Mouse (Mus musculus): Measurements from ENCODE around the gene Serinc2. TPM values are rescaled to one million over a fixed set of nuclear protein-coding genes. Genes with fewer than 3 reads are reported as not detected.
A peak's percentile ranks its signal among the peaks of the same experiment; 100 is the strongest.

The Serinc2 gene
- polyA plus RNA-seq, 1 experiment from 2014 or later: 62.7 TPM

DNA sequence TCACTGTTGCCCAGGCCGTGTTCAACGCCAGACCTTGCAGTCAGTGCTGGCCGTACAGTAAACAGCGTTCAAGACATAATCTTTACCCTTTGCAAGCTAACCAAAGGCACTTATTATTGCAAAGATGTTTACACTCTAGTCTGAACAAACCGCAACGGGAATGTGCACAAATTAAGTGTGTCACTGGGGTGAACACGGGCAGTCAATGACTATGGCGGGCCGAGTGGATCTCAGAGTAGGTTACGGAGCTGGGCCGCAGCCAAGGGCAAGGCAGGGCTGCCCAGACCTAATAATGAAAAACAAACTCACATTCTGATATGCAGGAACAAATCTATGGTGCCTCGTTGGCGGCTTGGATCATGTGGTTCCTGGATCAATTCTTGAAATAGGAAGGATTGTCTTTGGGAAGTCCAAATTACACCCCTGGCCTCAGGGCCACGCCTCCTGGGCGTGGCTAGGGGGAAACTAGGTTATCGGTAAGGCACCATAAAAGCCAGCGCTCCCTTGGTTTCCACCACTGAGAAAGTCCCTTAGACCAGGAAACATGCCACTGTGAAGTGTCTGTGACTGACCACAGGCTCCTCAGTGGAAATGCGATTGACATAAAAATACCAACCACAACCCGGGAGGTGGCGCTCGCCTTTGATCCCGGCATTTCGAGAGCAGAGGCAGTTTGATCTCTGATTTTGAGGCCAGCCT is 16.2 kb upstream of the Serinc2 start:
- Histone ChIP-seq H3K27me3 (0 out of 2 replicates have a peak, but pooled peaks cover 5% of the 10 kb centered on the region), H3K9ac (no peak overlapping the region), H3K4me3 (no peak overlapping the region), H3K36me3 (no peaks in the 10 kb centered on the region), H3K27ac (no peak overlapping the region), H3K4me1 (replicated peaks) (no peaks in the 10 kb centered on the region), H3K9me3 (no peaks in the 10 kb centered on the region), H3K4me2 (no peak overlapping the region)
- 54% methylated on average over 23 of the region's 23 CpGs for WGBS
- no peak for ATAC-seq (ENCODE audit: low FRiP score)

DNA sequence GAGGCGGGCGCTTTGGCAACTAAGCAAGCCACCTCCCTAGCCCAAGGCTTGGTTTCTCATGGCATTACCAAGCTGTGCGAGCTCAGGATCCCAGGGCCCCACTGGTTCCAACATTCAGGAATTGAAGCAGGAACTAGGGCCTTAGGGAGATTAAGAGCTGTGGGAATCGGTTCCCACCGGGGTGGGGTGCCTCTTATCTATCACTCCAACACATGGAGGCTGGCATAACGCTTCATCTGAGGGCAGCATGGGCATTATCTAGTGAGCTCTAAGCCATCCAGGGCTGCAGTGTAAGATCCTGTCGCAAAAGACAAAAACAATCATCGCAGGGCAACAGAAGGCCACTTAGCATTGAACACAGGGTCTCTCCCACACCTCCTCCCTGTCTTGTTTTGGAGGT is 15.5 kb upstream of the Serinc2 start:
- no peaks in the 10 kb centered on the region for H3K9me3 ChIP-seq
- no peak for ATAC-seq (ENCODE audit: low FRiP score)
- no peak overlapping the region for H3K9ac ChIP-seq
- H3K4me1 ChIP-seq (replicated peaks): no peaks in the 10 kb centered on the region
- H3K4me2 ChIP-seq: no peak overlapping the region
- 0 out of 2 replicates have a peak, but pooled peaks cover under 1% of the 10 kb centered on the region for H3K27me3 ChIP-seq
- H3K4me3 ChIP-seq: no peak overlapping the region
- WGBS: 92% methylated on average over 8 of the region's 8 CpGs
- H3K36me3 ChIP-seq: no peaks in the 10 kb centered on the region
- H3K27ac ChIP-seq: no peak overlapping the region

DNA sequence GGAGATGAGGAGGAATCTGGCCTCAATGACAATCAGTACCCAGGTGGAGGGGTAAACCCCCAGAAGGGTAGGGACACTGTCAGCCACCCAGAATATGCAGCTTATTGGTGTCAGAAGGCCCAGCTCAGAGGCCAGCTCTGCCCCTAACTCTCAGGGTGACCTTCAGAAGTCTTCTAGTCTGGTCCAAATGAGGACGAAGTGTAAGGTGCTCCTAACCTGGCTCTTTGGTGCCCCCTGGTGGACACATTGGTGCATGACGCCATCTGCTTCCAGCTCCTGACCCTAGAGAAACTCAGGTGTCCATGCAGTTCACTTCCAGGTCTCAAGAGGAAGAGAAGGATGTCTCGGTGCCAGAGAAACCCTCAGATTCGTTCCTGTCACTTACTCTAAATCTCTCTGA is 13.3 kb upstream of the Serinc2 start:
- no peaks in the 10 kb centered on the region for H3K36me3 ChIP-seq
- no peaks in the 10 kb centered on the region for H3K9me3 ChIP-seq
- no peak overlapping the region for H3K9ac ChIP-seq
- no peak overlapping the region for H3K27ac ChIP-seq
- WGBS: 3% methylated on average over 4 of the region's 4 CpGs
- H3K4me3 ChIP-seq: no peak overlapping the region
- ATAC-seq (ENCODE audit: low FRiP score): no peak
- no peak overlapping the region for H3K4me2 ChIP-seq
- no peaks in the 10 kb centered on the region for H3K27me3 ChIP-seq
- no peaks in the 10 kb centered on the region for H3K4me1 ChIP-seq (replicated peaks)

DNA sequence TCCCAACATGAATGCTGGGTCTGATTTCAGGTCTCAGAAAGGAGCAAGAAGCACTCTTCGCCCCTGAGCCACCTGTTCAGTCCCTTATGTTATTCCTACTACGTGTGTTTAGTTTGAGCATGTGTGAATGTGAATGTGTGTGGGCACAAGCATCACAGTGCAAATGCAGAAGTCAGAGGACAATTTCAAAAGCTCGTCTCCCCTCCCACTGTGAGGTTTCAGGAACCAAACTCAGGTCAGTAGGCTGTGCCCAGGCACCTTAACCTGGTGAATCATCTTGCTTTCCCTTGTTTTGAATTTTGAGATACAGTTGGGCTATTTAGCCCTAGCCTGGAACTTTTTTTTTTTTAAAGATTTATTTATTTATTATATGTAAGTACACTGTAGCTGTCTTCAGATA is 10.8 kb upstream of the Serinc2 start:
- Histone ChIP-seq H3K4me2 (no peak overlapping the region), H3K4me3 (no peak overlapping the region), H3K36me3 (no peaks in the 10 kb centered on the region), H3K9me3 (no peaks in the 10 kb centered on the region), H3K9ac (no peak overlapping the region), H3K4me1 (replicated peaks) (no peaks in the 10 kb centered on the region), H3K27ac (no peak overlapping the region), H3K27me3 (0 out of 2 replicates have a peak, but pooled peaks cover 3% of the 10 kb centered on the region)
- WGBS: 81% methylated on average over 3 of the region's 3 CpGs
- no peak for ATAC-seq (ENCODE audit: low FRiP score)

DNA sequence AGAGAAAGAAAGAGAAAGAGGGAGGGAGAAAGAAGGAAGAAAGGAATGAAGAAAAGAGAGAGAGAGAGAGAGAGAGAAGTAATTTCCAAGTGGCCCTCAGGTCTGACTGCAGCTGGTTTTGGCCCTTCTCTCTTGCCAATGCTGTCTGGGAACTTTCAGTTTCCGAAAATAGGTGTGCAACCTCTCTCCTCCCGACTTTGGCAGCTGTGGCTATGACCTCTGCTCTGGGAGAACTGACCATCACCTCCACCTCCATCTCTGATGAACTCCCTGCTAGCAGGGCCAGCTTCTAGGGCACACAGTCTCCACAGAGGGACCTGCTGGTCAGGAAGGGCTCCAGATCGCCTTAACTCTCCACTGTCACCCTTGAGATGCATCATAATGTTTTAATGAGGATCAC is 7.5 kb upstream of the Serinc2 start:
- no peak overlapping the region for H3K9ac ChIP-seq
- ATAC-seq (ENCODE audit: low FRiP score): no peak
- H3K9me3 ChIP-seq: no peaks in the 10 kb centered on the region
- H3K4me2 ChIP-seq: no peak overlapping the region
- no peaks in the 10 kb centered on the region for H3K36me3 ChIP-seq
- H3K4me1 ChIP-seq (replicated peaks): no peaks in the 10 kb centered on the region
- H3K27ac ChIP-seq: no peak overlapping the region
- H3K4me3 ChIP-seq: no peak overlapping the region
- 61% methylated on average over 3 of the region's 3 CpGs for whole genome bisulfite sequencing
- 0 out of 2 replicates have a peak, but pooled peaks cover 3% of the 10 kb centered on the region for H3K27me3 ChIP-seq

DNA sequence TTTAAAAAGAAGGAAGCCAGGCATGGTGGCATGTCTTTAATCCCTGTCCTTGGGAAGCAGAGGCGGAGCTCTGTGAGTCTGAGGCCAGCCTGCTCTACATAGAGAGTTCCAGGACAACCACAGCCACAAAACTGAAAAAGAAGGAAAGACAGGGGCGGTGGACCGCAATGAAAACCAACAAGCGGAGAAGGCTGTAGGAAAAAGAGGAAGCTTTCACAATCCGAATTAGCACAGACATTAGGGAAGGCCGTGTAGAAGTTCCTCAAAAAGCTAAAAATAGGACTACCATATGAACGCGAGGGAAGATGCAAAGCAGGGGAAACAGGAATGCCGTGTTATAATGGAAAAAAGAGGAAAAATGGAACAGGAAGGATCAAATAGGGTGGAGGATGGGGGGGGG is 4.8 kb upstream of the Serinc2 start:
- no peaks in the 10 kb centered on the region for H3K36me3 ChIP-seq
- H3K4me2 ChIP-seq: no peak overlapping the region
- no peak overlapping the region for H3K27ac ChIP-seq
- ATAC-seq (ENCODE audit: low FRiP score): no peak
- no peak overlapping the region for H3K9ac ChIP-seq
- no peak overlapping the region for H3K4me3 ChIP-seq
- WGBS: 90% methylated on average over 9 of the region's 9 CpGs
- no peaks in the 10 kb centered on the region for H3K4me1 ChIP-seq (replicated peaks)
- H3K9me3 ChIP-seq: no peaks in the 10 kb centered on the region
- H3K27me3 ChIP-seq: 0 out of 2 replicates have a peak, but pooled peaks cover 5% of the 10 kb centered on the region

DNA sequence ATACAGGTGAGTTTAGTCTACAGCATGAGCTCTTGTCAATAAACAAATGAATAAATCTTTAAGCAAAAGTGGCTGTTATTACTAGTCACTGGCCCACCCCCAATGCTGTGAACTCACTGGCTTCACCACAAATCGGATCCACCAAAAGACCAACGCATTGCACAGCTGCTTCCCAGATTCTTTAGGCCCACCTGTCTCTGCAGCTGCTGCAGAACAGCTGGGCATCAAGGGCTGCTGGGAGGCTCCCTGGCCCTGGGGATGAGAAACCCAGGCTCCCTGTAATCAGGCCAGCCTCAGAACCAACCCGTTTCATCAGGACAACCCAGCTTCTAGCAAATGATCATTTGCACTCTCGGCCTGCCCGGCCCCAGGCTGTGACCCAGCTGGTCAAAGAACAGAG is 3.9 kb upstream of the Serinc2 start:
- WGBS: 84% methylated on average over 5 of the region's 5 CpGs

DNA sequence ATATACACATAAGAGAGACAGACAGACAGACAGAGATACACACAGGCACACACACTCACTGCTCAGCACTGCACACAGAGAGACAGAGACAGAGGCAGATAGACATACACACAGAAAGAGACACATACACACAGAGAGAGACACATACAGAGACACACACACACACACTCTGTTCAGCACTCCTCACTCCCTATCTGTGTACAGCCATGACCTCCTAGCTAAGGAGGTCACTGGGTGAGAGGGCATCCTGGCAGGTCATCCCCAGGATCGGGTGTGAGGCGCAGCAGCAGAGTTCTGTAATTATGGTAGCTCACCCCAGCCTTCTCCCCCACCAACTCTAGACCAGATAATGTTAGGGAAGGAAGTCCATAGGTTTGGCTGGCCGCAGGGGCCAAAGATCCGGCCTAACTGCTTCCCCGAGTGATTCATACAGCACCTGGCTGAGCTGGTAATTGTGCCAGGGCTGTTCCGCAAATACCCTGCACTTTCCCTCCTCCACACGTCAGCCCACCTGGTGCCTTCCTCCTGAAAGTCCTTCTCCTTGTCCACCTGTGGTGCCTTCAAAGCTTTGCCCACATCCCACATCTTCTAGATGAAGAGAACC is 2.3 kb downstream of the Serinc2 start:
- Histone ChIP-seq H3K9ac (0 out of 2 replicates have a peak overlapping the region, but pooled peaks have one; percentile 13), H3K4me1 (replicated peaks) (peaks cover 31% of the 10 kb centered on the region), H3K27me3 (0 out of 2 replicates have a peak, but pooled peaks cover 6% of the 10 kb centered on the region), H3K36me3 (no peaks in the 10 kb centered on the region), H3K9me3 (no peaks in the 10 kb centered on the region), H3K4me2 (no peak overlapping the region), H3K27ac (no peak overlapping the region), H3K4me3 (no peak overlapping the region)
- WGBS: 66% methylated on average over 7 of the region's 7 CpGs
- no peak for ATAC-seq (ENCODE audit: low FRiP score)

More for the DNA sequence above, 3.9 kb upstream of the Serinc2 start:
- Histone ChIP-seq H3K36me3 (no peaks in the 10 kb centered on the region), H3K9me3 (no peaks in the 10 kb centered on the region), H3K4me3 (no peak overlapping the region), H3K27me3 (0 out of 2 replicates have a peak, but pooled peaks cover 5% of the 10 kb centered on the region), H3K9ac (no peak overlapping the region), H3K27ac (no peak overlapping the region), H3K4me1 (replicated peaks) (no peaks in the 10 kb centered on the region), H3K4me2 (no peak overlapping the region)
- no peak for ATAC-seq (ENCODE audit: low FRiP score)

DNA sequence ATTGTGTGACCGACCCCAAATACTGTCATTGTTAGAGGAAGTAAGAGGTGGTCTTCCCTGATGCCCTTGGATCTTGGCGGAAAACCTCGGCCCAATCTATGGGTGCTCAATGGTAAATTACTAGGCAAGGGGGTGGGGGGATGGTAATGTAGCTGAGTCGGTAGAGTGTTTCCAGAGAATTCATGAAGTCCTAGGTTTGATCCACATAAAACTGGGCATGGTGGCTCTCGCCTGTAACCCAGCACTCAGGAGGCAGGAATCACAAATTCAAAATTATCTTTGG is 3.2 kb downstream of the Serinc2 start:
- Histone ChIP-seq H3K9ac (peak overlapping the region; percentile 94), H3K9me3 (no peaks in the 10 kb centered on the region), H3K36me3 (no peaks in the 10 kb centered on the region), H3K27ac (peak overlapping the region; percentile 98), H3K4me1 (replicated peaks) (peaks cover 34% of the 10 kb centered on the region), H3K4me3 (peak overlapping the region; percentile 72), H3K27me3 (0 out of 2 replicates have a peak, but pooled peaks cover 6% of the 10 kb centered on the region), H3K4me2 (peak overlapping the region; percentile 75)
- no peak for ATAC-seq (ENCODE audit: low FRiP score)
- WGBS: 44% methylated on average over 5 of the region's 5 CpGs

DNA sequence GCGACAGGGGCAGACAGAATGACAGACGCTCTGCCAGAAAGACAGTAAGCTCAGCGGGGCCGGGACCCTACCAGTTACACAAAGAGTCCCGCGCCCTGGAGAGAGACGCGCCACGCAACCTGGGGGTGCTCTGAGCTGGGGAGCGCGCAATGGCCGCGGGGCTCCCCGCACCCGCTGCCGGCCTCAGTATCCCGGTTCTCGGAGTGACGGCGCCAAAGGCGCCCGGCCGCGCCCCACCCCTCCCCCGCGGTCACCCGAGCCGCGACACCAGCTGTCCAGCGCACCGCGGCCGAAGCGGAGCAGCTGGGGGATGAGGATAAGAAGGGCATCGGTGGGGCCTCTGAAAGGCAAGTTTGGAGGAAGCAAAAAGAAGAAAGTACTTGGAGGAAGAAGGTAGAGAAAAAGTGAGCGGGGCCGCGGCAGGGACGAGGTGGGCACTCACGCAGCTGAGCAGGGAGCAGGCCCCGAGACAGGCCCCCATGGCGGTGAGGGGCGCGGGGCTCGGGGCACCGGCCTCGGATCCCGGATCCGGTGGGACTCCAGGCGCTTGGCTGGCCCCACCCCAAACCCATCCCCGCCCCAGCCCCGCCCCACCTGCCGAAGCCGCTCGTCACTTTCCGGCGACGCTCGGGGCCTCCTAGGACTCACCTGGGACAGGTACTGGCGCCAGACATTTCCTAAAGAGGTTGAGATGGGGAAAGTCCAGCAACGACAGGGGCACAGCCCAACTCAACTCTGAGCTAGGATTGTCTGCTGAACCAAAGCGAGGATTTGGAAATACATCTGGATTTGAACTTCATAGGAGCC is 3.8 kb downstream of the Serinc2 start:
- Histone ChIP-seq H3K4me3 (peak overlapping the region; percentile 72), H3K27ac (peak overlapping the region; percentile 98), H3K27me3 (0 out of 2 replicates have a peak, but pooled peaks cover 4% of the 10 kb centered on the region), H3K36me3 (no peaks in the 10 kb centered on the region), H3K4me2 (peak overlapping the region; percentile 75), H3K4me1 (replicated peaks) (peaks cover 37% of the 10 kb centered on the region), H3K9ac (peak overlapping the region; percentile 94), H3K9me3 (no peaks in the 10 kb centered on the region)
- 1% methylated on average over 62 of the region's 62 CpGs for WGBS
- ATAC-seq (ENCODE audit: low FRiP score): peak; percentile 49

DNA sequence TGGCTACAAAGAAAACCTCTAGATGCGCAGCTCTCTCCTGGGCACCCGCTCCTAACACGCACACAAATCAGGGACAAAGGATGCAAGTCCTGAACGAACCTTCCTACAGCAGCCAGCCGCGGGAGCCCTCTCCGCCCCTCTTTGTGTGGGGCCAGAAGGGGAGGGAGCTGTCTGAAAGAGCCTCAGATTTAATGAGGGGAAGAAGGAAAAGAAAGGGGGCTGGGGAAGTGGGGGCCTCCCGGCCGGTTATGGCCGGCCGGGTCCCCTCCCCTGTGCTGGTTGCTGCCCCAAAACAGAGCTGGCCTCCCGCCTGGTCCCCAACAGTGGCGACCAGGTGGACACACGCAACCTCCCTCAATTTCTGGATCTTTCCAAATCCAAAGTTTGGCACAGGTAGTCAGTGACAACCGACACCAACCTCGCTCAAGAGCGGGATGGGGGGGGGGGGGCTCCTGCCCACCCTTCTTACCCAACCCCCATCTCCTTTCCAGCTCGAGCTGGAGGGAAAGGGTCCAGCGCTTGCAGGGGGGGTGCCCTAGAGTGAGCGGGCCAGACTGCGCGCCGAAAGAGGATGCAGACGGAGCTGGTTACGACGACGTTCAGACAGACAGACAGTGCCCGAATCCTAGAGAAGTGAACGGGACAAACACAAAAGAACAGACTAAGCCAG is 4.5 kb downstream of the Serinc2 start:
- ATAC-seq (ENCODE audit: low FRiP score): peak; percentile 76
- H3K9ac ChIP-seq: peak overlapping the region; percentile 94
- no peaks in the 10 kb centered on the region for H3K36me3 ChIP-seq
- H3K27ac ChIP-seq: peak overlapping the region; percentile 98
- peaks cover 37% of the 10 kb centered on the region for H3K4me1 ChIP-seq (replicated peaks)
- no peaks in the 10 kb centered on the region for H3K9me3 ChIP-seq
- peak overlapping the region; percentile 75 for H3K4me2 ChIP-seq
- H3K27me3 ChIP-seq: 0 out of 2 replicates have a peak, but pooled peaks cover 4% of the 10 kb centered on the region
- H3K4me3 ChIP-seq: peak overlapping the region; percentile 72
- WGBS: under 1% methylated on average over 28 of the region's 29 CpGs

Data from hindbrain, embryonic 13.5 days (tissue).